Mouse (Mus musculus) ES-Bruce4 (cell line): ENCODE results near the gene Maml3. TPM values are rescaled to one million over a fixed set of nuclear protein-coding genes. Genes with fewer than 3 reads are reported as not detected.

Source experiments
- H3K27ac ChIP-seq: 2 replicates; pipeline ENCODE4 v1.5.1; 2012; ENCODE audit warnings: low read length, inconsistent platforms; ENCODE audit not compliant: insufficient read depth
- H3K27me3 ChIP-seq: 2 replicates; pipeline ENCODE4 v1.6.1; 2012; ENCODE audit warnings: mild to moderate bottlenecking, low read length, inconsistent platforms; ENCODE audit not compliant: control insufficient read depth, poor library complexity, insufficient read depth, severe bottlenecking
- H3K36me3 ChIP-seq: 2 replicates; pipeline ENCODE4 v1.6.1; 2012; ENCODE audit warnings: inconsistent platforms, mild to moderate bottlenecking, low read length, moderate library complexity; ENCODE audit not compliant: control insufficient read depth, poor library complexity, insufficient read depth, severe bottlenecking
- H3K4me1 ChIP-seq: one replicate; pipeline ENCODE4 v1.8.1; 2011; ENCODE audit warnings: low read length; ENCODE audit not compliant: control insufficient read depth, insufficient read depth
- H3K4me3 ChIP-seq: 2 replicates; pipeline ENCODE4 v1.5.1; 2011; ENCODE audit warnings: low read depth, mild to moderate bottlenecking, low read length
- H3K9ac ChIP-seq: 2 replicates; pipeline ENCODE4 v1.6.1; 2012; ENCODE audit warnings: low read depth, mild to moderate bottlenecking, inconsistent platforms; ENCODE audit not compliant: poor library complexity, severe bottlenecking
- H3K9me3 ChIP-seq: replicated peaks from 2 replicates; pipeline ENCODE4 v1.6.1; 2012; ENCODE audit warnings: mild to moderate bottlenecking, low read length, inconsistent platforms; ENCODE audit not compliant: control insufficient read depth, poor library complexity, insufficient read depth, severe bottlenecking
- CTCF ChIP-seq: IDR thresholded peaks from one replicate; pipeline ENCODE4 v1.8.1; 2011; ENCODE audit warnings: low read depth, low read length
- EP300 ChIP-seq: IDR thresholded peaks from 2 replicates; pipeline ENCODE4 v1.6.1; 2011; ENCODE audit warnings: low read depth, low read length; ENCODE audit not compliant: insufficient read depth
- POLR2A ChIP-seq: IDR thresholded peaks from one replicate; pipeline ENCODE4 v1.8.1; 2011; ENCODE audit warnings: low read length; ENCODE audit not compliant: insufficient read depth
- polyA plus RNA-seq: library from polyadenylated mRNA; stranded (reverse); fragments of >200 nt; gene quantifications from 2 replicates; pipeline ENCODE4 v1.2.4, GENCODE M21; 2011; ENCODE audit warnings: low read depth; ENCODE audit not compliant: missing spikeins, insufficient read depth, insufficient read length

Maml3 gene
- polyA plus RNA-seq, 1 experiment, result 5.7 TPM

DNA sequence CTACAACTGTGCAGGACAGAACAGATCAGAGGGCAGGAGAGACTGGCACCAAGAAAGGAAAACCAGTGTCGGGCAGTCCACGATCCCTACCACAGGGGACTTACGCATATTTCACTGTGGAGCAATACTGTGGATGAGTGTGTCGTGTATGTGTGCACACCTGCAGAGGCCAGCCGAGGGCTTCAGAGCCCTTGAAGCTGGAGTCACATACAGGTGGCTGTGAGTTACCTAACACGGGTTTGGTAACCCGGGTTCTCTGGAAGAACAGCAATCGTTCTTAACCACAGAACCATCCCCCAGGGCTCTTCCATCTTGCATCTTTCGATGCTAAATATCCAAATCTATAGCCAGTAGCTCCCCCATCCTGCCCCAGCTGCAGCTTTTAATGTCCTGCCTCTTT lies 228.1 kb downstream of the Maml3 start:
- no peak overlapping the region for H3K4me3 ChIP-seq
- no peaks in the 10 kb centered on the region for H3K9me3 ChIP-seq
- no peaks in the 10 kb centered on the region for H3K36me3 ChIP-seq
- no peak overlapping the region for H3K27ac ChIP-seq
- H3K27me3 ChIP-seq, result 0 out of 2 replicates have a peak, but pooled peaks cover 3% of the 10 kb centered on the region
- no peak for TF ChIP-seq EP300
- no peak for TF ChIP-seq CTCF
- no peak for TF ChIP-seq POLR2A
- H3K9ac ChIP-seq, result no peak overlapping the region
- H3K4me1 ChIP-seq, result no peaks in the 10 kb centered on the region

DNA sequence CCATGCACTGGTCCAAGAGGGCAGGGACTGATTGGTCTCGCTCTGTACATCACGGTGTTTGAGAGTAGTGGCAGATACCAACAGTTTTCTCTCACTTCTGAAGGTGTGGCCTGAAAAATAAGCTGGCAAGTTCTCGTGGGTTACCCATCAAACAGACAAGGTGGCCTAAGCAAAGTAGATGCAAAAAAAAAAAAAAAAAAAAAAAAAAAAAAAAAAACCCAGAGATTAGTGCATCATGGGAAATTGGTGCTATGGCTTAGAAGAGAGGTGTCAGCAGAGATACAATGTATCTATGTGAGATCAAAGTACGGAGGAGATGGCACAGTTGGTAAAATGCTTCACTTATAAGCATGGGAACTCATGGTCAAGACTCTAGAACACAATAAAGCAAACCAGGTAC lies 229.2 kb downstream of the Maml3 start:
- H3K36me3 ChIP-seq, result no peaks in the 10 kb centered on the region
- no peaks in the 10 kb centered on the region for H3K4me1 ChIP-seq
- H3K4me3 ChIP-seq, result no peak overlapping the region
- no peak overlapping the region for H3K27ac ChIP-seq
- 0 out of 2 replicates have a peak, but pooled peaks cover 3% of the 10 kb centered on the region for H3K27me3 ChIP-seq
- no peak for TF ChIP-seq POLR2A
- TF ChIP-seq CTCF, result no peak
- TF ChIP-seq EP300, result no peak
- H3K9me3 ChIP-seq, result no peaks in the 10 kb centered on the region
- H3K9ac ChIP-seq, result no peak overlapping the region

DNA sequence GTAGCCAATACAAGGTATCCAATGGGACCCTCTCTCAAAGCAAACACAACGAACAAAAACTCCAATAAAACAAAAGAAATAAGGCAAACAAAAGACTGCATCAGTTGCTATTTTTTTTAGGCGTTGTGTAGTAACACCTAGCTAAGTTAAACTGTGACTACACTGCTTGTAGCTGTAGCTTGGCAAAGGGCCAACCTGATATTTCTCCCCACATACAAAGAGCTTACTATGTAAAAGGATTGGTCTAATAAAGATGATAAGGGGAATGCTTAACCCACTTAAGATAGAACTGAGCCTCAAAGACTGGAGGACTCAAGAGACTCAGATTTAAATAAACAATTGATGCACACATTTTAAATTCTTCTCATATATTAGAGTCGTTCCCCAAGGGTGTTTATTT lies 230.6 kb downstream of the Maml3 start:
- Histone ChIP-seq H3K9me3 (no peaks in the 10 kb centered on the region), H3K9ac (no peak overlapping the region), H3K4me1 (no peaks in the 10 kb centered on the region), H3K27ac (no peak overlapping the region), H3K27me3 (0 out of 2 replicates have a peak, but pooled peaks cover 3% of the 10 kb centered on the region), H3K4me3 (no peak overlapping the region), H3K36me3 (no peaks in the 10 kb centered on the region)
- TF ChIP-seq CTCF (no peak), EP300 (no peak), POLR2A (no peak)

DNA sequence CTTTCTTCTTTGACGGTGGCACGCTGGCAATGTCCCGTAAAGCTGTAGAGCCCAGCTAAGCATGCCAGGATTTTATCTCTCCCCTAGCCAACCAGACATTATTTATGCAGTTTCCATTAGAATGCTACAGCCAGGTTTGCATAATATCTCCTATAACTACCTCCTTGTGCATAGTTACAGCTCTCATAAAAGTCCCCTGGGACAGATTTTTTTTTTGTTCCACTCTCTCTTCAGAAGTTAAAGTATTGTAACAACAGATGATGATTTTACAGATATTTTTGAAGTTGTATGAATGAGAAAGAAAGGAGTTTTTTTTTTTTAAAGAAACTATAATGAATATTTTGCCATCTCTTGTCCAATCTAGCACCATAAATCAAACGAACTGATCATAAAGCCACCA lies 232.1 kb downstream of the Maml3 start:
- Histone ChIP-seq H3K27ac (no peak overlapping the region), H3K36me3 (no peaks in the 10 kb centered on the region), H3K9me3 (no peaks in the 10 kb centered on the region), H3K9ac (no peak overlapping the region), H3K27me3 (no peaks in the 10 kb centered on the region), H3K4me3 (no peak overlapping the region), H3K4me1 (no peaks in the 10 kb centered on the region)
- TF ChIP-seq CTCF (no peak), POLR2A (no peak), EP300 (no peak)

DNA sequence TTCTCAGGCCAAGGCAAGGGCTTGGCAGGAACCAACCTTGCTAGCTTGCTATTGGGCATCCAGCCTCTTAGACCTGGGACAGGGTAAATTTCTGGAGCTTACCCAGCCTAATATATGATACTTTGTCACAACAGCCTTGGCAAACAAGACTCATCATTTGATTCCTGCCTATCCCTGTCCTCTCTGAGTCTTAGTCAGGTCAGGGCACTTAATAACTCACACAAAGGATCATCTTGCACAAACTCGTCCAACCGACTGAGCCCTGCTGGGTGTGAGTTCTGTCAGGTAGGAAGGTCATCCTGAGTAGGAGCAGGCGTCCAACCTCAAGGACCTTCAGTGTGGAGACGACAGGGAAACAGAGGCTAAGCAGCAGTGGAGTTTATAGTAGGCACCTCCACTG lies 233.5 kb downstream of the Maml3 start:
- Histone ChIP-seq H3K9me3 (no peaks in the 10 kb centered on the region), H3K27me3 (no peaks in the 10 kb centered on the region), H3K9ac (no peak overlapping the region), H3K4me3 (no peak overlapping the region), H3K36me3 (no peaks in the 10 kb centered on the region), H3K4me1 (no peaks in the 10 kb centered on the region), H3K27ac (no peak overlapping the region)
- no peak for TF ChIP-seq EP300

DNA sequence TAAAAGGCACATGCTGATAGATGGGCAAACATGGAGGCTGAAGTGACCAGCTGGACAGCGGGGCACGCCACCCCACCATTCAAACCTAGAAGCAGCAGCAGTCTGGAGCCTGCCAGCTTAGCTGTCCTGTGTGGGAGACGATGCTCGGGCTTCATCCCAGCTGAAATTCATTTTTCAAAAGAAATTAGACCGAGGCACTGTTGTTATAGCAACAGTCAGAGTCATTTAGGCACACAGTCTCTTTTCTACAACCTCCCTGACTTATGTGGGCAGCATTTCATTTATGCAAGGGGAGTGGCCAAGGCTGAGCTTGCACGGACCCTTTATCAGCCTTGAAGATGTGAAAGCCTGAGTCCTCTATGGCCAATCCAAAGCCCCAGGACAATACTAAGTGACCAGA lies 234.9 kb downstream of the Maml3 start:
- no peaks in the 10 kb centered on the region for H3K4me1 ChIP-seq
- H3K4me3 ChIP-seq, result no peak overlapping the region
- H3K27me3 ChIP-seq, result no peaks in the 10 kb centered on the region
- no peak overlapping the region for H3K9ac ChIP-seq
- H3K27ac ChIP-seq, result no peak overlapping the region
- no peak for TF ChIP-seq EP300
- TF ChIP-seq POLR2A, result no peak
- no peak for TF ChIP-seq CTCF
- H3K9me3 ChIP-seq, result no peaks in the 10 kb centered on the region
- H3K36me3 ChIP-seq, result no peaks in the 10 kb centered on the region
